Mouse (Mus musculus) natural killer cell, adult 2 months (primary cell): ENCODE measurements around the gene Rims4.
A peak's percentile ranks its signal among the peaks of the same experiment; 100 is the strongest.

Source experiments
- DNase-seq, 2 experiments: peaks; one replicate each; pipeline ENCODE4 v3.0.0; 2022; ENCODE audit warnings: low spot score in 2 of 2

The Rims4 gene

DNA sequence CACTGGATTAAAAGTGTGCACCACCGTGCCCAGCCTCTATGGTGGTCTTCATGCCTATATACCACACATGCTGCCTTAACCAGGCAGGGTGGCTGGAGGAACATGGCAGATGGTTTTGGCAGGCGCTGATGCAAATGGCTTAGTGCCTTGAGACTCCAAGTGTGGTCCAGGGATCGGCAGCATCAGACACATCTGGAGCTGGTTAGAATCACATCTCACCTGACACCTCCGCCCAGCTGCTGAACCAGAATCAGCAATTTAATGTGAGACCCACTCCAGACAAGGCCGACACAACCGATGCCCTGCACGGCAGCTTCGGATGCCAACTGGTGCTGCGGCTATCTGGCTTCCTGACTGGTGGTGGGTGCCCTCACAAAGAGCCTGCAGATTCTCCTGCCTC, 52.4 kb downstream of the Rims4 start:
- no peak for DNase-seq

DNA sequence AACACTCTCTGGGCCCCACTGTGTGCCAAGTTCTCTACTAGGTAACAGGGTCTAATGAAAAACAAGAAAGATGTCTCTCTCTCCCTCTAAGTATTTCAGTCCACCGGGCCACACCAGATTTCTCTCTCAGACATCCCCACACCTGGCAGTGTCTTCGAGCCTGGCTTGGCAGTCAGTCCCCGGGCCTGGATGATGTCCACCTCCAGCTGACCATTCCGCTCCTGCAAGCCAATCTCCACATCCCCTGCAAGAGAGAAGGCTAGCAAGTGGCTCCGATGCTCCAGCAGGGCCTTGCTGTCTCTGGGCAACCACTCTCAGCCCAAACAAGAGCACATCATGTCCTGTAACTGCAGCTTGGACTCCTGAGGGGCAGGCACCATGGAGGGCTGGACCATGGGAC, 53.2 kb downstream of the Rims4 start:
- no peak for DNase-seq

- peak in 1 of 2 experiments; percentile 21 for DNase-seq
Measured at GRCm38 (mm10) chr2:163858254-163858947, 60.1 kb downstream of the Rims4 start.

GRCm38 (mm10) chr2:163857233-163857632, 61.2 kb downstream of the Rims4 start:
- no peak for DNase-seq

DNA sequence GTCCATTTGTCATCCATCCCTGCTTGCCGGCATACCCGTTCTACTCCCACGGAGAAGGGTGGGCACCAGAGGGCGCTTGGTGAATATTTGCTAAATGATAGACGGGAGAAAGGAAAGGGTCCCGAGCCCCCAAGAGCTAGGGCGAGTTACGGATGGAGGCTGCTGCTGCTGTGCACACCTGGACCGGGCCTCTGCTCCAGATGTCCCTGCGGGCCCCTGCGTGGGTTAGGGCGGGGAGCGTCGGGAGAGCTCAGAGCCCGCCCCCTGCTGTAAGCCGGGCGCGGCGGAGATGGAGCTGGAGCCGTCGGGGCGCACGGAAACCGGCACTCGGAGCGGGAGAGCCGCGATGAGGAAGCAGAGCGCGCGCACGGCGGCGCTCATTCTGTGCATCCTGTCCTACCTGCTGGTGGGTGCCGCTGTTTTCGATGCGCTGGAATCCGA, 65.0 kb downstream of the Rims4 start, which contains the start of gene Kcnk15:
Gene Kcnk15, plus strand, starts transcription at position 191 of the 441 bp plus-strand sequence.
- DNase-seq, result no peak

- DNase-seq, result no peak
Measured at GRCm38 (mm10) chr2:163842043-163842442, 76.4 kb downstream of the Rims4 start.

GRCm38 (mm10) chr2:163839519-163839918, 79.0 kb downstream of the Rims4 start:
- no peak for DNase-seq

- DNase-seq, result peak; percentile 77 to 81
Measured at GRCm38 (mm10) chr2:163838043-163838442, 80.4 kb downstream of the Rims4 start.

DNA sequence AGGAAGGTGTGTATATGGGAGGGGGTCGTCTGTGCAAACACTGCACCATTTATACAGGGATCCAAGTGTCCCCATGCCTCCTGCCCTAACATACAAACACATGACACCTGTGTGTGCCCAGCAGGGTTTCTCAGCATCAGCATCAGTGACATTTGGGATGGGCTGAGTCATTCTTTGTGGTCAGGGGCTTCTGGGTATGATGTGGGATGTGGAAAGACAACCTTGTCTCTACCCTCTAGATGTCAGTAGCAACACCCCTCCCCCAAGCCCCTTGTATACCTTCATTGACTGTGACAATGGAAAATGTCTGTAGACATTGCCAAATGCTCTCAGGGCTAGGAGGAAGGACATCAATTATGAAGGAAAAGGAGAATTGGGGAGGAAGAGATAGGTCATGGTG, 87.3 kb downstream of the Rims4 start:
- DNase-seq, result no peak

DNA sequence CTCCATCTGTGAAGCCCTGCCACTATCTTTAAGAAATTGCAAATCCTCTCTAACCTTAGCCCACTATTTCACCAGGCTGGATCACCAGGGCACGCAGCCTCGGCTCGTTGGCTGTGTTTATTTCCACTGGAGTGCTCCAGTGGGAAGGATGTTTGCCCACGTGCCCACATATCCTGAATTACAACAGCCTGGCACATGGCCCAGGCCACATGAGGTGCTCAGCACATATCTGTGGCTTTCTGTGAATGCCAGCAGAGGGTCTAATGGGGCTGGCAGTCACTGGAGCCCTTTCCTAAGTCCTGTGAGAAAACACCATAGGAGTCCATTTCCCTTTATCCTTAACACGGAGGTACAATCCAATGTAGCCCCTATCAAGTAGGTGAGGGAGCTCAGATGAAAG, 92.0 kb downstream of the Rims4 start:
- DNase-seq, result no peak

DNA sequence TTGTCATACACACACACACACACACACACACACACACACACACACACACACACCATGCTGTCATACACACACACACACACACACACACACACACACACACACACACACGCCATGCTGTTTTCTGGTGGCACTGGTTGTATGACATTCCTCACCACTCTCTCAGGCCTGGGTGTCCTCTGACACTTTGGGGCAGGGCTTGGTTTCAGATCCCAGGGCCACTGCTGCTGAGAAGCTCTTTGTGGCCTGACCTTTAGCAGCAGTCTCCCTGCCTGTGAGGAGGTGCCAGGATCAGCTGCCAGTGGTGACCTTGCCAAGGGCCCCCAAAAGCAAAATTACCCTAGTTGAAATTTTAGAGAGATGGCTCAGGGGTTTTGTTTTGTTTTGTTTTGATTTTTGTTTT, 92.6 kb downstream of the Rims4 start:
- no peak for DNase-seq

GRCm38 (mm10) chr2:163823771-163824170, 94.7 kb downstream of the Rims4 start:
- DNase-seq, result no peak

DNA sequence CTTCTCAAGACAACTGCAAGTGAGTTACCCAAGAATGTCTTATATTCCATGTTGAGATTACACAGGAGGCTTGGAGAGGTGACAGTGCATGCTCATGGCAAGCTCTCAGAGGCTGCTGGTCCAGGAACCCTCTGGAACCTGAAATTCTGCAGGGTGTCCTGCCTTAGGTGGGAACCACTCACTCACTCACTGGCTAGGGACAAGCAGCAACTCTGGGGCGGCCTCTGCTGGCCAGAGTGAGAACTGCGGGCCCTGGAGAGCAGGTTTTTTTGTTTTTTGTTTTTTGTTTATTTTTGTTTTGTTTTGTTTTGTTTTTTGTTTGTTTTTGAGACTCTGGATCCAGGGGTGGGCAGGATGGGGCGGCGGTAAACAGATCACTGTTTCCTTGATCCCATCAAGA, 95.2 kb downstream of the Rims4 start:
- peak; percentile 40 to 41 for DNase-seq

GRCm38 (mm10) chr2:163820607-163821006, 97.9 kb downstream of the Rims4 start, which contains the start of gene Ccn5:
Gene Ccn5, plus strand, starts transcription at chr2:163820861.
- no peak for DNase-seq

GRCm38 (mm10) chr2:163814739-163815465, 103.6 kb downstream of the Rims4 start:
- no peak for DNase-seq

- DNase-seq, result no peak
Measured at GRCm38 (mm10) chr2:163813077-163813476, 105.4 kb downstream of the Rims4 start.
